Mouse (Mus musculus) thymus, adult 2 months (tissue): Measurements from ENCODE around the gene Rpl22l1. TPM values are rescaled to one million over a fixed set of nuclear protein-coding genes. Genes with fewer than 3 reads are reported as not detected.
"Not testable (repeated sequence)": the region's sequence is repeated elsewhere in the genome, so short reads cannot be mapped to it uniquely, and the experiment has no call there.

ENCODE experiments used
- DNase-seq: peaks from one replicate; pipeline ENCODE4 v3.0.0; 2021
- H3K27ac ChIP-seq: fragments of 200-500 bp; 2 replicates; pipeline ENCODE4 v1.5.1; 2012; ENCODE audit warnings: low read length, control low read depth; ENCODE audit not compliant: control insufficient read depth, insufficient read depth
- H3K27me3 ChIP-seq: fragments of 200-500 bp; 2 replicates; pipeline ENCODE4 v1.6.1; 2012; ENCODE audit warnings: mild to moderate bottlenecking, low read length, moderate library complexity, mixed read lengths; ENCODE audit not compliant: control insufficient read depth, insufficient read depth
- H3K36me3 ChIP-seq: fragments of 200-500 bp; 2 replicates; pipeline ENCODE4 v1.6.1; 2012; ENCODE audit warnings: mild to moderate bottlenecking, low read length, moderate library complexity; ENCODE audit not compliant: control insufficient read depth, insufficient read depth
- H3K4me1 ChIP-seq: fragments of 200-500 bp; replicated peaks from 2 replicates; pipeline ENCODE4 v1.6.1; 2012; ENCODE audit warnings: low read length; ENCODE audit not compliant: control insufficient read depth, insufficient read depth
- H3K4me3 ChIP-seq: fragments of 200-500 bp; 2 replicates; pipeline ENCODE4 v1.5.1; 2012; ENCODE audit warnings: mild to moderate bottlenecking, low read length, control low read depth, moderate library complexity; ENCODE audit not compliant: control insufficient read depth, insufficient read depth
- CTCF ChIP-seq: fragments of 200-500 bp; IDR thresholded peaks from 2 replicates; pipeline ENCODE4 v1.5.1; 2012; ENCODE audit warnings: mild to moderate bottlenecking, control low read depth, low read length, moderate library complexity, borderline replicate concordance; ENCODE audit not compliant: control insufficient read depth, poor library complexity, insufficient read depth; ENCODE audit errors: extremely low read depth
- POLR2A ChIP-seq: fragments of 200-500 bp; IDR thresholded peaks from 2 replicates; pipeline ENCODE4 v1.6.1; 2012; ENCODE audit warnings: mild to moderate bottlenecking, low read length, control low read depth, moderate library complexity; ENCODE audit not compliant: control insufficient read depth, poor library complexity, insufficient read depth; ENCODE audit errors: extremely low read depth
- WGBS: fragments of 180-500 bp; shearing (Covaris S2); methylation state at CpG from one replicate; pipeline ENCODE4 v1.1.7; 2018; 5-methylcytosine and 5-hydroxymethylcytosine counted together
- polyA plus RNA-seq: library from polyadenylated mRNA; depleted of rRNA; stranded (reverse); fragments of >200 nt; gene quantifications from 2 replicates; pipeline ENCODE4 v1.2.3, GENCODE M21; 2012; rRNA removed

The Rpl22l1 gene
- polyA plus RNA-seq = 7.0 and 12.4 TPM in 2 replicates

DNA sequence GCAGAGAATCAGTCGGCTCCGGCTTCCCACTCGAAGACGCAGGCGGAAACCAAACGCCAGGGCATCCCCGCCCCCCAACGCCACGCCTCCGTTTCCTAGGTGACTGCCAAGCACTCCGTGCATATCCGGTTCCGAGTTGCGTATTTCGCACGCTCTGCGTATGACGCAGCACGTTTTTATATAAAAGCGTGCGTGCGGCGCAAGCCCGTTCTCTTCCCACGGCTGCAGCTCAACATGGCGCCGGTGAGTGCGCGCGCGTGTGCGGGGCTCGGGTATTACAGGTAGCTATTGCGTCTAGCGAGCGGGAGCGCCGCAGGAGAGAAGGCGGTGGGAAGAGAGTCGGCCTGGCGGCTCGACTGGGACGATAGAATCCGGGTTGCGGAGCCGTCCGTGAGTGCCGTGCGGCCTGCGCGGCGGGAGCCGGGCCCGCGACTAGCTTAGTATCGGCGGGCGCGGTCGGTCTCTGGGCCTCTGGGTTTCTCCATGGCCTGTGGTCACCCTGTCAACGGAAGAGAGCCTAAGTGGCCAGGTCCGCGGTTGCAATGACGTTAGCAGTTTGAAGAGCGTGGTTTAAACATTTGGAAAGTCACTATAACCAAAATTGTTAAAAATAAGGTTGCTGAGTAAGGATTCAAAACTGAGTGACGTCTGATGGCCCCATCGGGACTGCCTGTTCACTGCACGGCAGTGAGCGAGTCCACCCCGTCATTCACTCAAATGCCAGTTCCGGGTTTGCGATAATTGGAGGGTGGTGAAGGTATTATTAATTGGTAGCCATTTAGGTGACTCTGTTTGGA is at the start of gene Rpl22l1:
Rpl22l1 (plus strand) TSS at position 136 of the 797 bp plus-strand sequence.
- TF ChIP-seq CTCF (peak; percentile 66), POLR2A (peak; percentile 96)
- Histone ChIP-seq H3K27ac (no peak within 1 kb of the TSS), H3K4me3 (peak within 1 kb of the TSS; percentile 93), H3K4me1 (no peaks in the 10 kb centered on the region), H3K36me3 (peaks cover 7% of the 10 kb centered on the region), H3K27me3 (no peaks in the 10 kb centered on the region)
- DNase-seq = peak; percentile 99
- under 1% methylated on average over 72 of the region's 72 CpGs for WGBS

DNA sequence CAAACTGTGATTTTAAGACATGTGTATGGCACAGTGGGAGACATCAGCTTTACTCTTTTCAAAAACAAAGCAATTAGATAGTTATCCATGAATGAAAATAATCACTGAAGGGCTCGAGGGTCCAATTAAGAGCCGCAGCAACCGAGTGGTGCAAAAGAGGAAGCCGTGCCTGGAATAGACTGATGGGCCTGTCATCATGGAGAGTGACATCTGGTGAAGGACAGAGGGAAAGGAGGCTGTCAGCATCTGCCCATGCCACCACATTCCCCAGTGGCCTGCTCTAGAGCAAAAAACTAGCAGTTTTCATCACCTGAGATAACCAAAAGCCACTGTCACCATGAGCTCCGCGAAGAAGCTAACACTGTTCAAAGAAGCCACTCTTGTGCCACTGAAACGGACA is 49.8 kb upstream of the Rpl22l1 start:
- Histone ChIP-seq H3K4me1 (no peaks in the 10 kb centered on the region), H3K27ac (no peak overlapping the region), H3K27me3 (no peaks in the 10 kb centered on the region), H3K4me3 (no peak overlapping the region), H3K36me3 (no peaks in the 10 kb centered on the region)
- 84% methylated on average over 7 of the region's 7 CpGs for WGBS
- no peak for DNase-seq
- TF ChIP-seq CTCF = no peak
- TF ChIP-seq POLR2A = no peak

- TF ChIP-seq POLR2A = no peak
- no peak for TF ChIP-seq CTCF
- Histone ChIP-seq H3K27me3 (no peaks in the 10 kb centered on the region), H3K4me1 (no peaks in the 10 kb centered on the region), H3K4me3 (no peak overlapping the region), H3K27ac (no peak overlapping the region), H3K36me3 (no peaks in the 10 kb centered on the region)
- 92% methylated on average over 8 of the region's 8 CpGs for WGBS
- DNase-seq = no peak
These were observed 43.9 kb upstream of the Rpl22l1 start for GRCm38 (mm10) chr3:28761225-28761789.

GRCm38 (mm10) chr3:28766935-28767334 is 38.3 kb upstream of the Rpl22l1 start:
- no peak for TF ChIP-seq POLR2A
- no peak for TF ChIP-seq CTCF
- no peak for DNase-seq
- H3K27me3 ChIP-seq = no peaks in the 10 kb centered on the region
- H3K4me1 ChIP-seq = no peaks in the 10 kb centered on the region
- no peak overlapping the region for H3K4me3 ChIP-seq
- H3K27ac ChIP-seq = no peak overlapping the region
- H3K36me3 ChIP-seq = no peaks in the 10 kb centered on the region
- 94% methylated on average over 4 of the region's 4 CpGs for WGBS

GRCm38 (mm10) chr3:28768222-28768621 is 37.0 kb upstream of the Rpl22l1 start:
- TF ChIP-seq POLR2A (no peak), CTCF (no peak)
- Histone ChIP-seq H3K36me3 (no peaks in the 10 kb centered on the region), H3K27me3 (no peaks in the 10 kb centered on the region), H3K4me1 (no peaks in the 10 kb centered on the region), H3K4me3 (no peak overlapping the region), H3K27ac (no peak overlapping the region)
- WGBS = 89% methylated on average over 3 of the region's 3 CpGs
- DNase-seq = no peak

DNA sequence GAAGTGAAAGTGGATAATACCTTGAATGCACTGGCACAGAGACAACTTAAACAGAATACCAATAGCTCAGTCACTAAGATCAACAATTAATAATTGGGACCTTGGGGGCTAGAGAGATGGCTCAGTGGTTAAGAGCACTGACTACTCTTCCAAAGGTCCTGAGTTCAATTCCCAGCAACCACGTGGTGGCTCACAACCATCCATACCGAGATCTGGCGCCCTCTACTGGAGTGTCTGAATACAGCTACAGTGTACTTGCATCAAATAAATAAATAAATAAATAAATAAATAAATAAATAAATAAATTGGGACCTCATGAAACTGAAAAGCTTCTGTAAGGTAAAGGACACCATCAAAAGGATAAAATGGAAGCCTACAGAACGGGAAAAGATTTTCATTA is 32.3 kb upstream of the Rpl22l1 start:
- H3K27me3 ChIP-seq, H3K27ac ChIP-seq, DNase-seq, H3K4me1 ChIP-seq, H3K36me3 ChIP-seq, H3K4me3 ChIP-seq: not testable (repeated sequence)
- WGBS = 74% methylated on average over 4 of the region's 4 CpGs
